8 mouse cellular contexts compared by ENCODE assay signal in genomic region chr11:97186947-97187763, GRCm38 (mm10). TPM values are rescaled to one million over a fixed set of nuclear protein-coding genes. Genes with fewer than 3 reads are reported as not detected.
DNase-seq lines count a peak whose midpoint lies in the region; ATAC-seq lines count a peak whose summit lies in the region.

No protein-coding gene starts in this region.

- H3K27me3 ChIP-seq in hindbrain, embryonic 13.5 days, result no peaks in the 10 kb centered on the region

- peak; percentile 75 for ATAC-seq in hindbrain, embryonic 13.5 days (ENCODE audit: low FRiP score)

- H3K27ac ChIP-seq in hindbrain, embryonic 13.5 days, result peak overlapping the region; percentile 97

- H3K36me3 ChIP-seq in hindbrain, embryonic 13.5 days, result peaks cover 35% of the 10 kb centered on the region

- WGBS in hindbrain, embryonic 13.5 days, result under 1% methylated on average over 52 of the region's 74 CpGs

- H3K9me3 ChIP-seq in hindbrain, embryonic 13.5 days, result no peaks in the 10 kb centered on the region

- peak overlapping the region; percentile 88 for H3K4me3 ChIP-seq in hindbrain, embryonic 13.5 days

- H3K4me2 ChIP-seq in hindbrain, embryonic 13.5 days, result peak overlapping the region; percentile 84

- peak overlapping the region; percentile 90 for H3K9ac ChIP-seq in hindbrain, embryonic 13.5 days

- H3K4me1 ChIP-seq in hindbrain, embryonic 13.5 days (replicated peaks), result peaks cover 42% of the 10 kb centered on the region

- peak; percentile 98 for DNase-seq in NIH3T3 (ENCODE audit: low read depth)
- peak; percentile 98 to 99 for DNase-seq in cerebellum, postnatal 10 days
- DNase-seq in frontal cortex, postnatal 14 days (ENCODE audit: low spot score in 2 of 2), result peak; percentile 93 to 96
- DNase-seq in layer of hippocampus, postnatal 25 days (ENCODE audit: extremely low spot score in 1 of 2, low spot score in 1 of 2), result peak; percentile 93 to 95
- peak; percentile 98 for DNase-seq in lung, postnatal 25 days (ENCODE audit: low spot score)
- DNase-seq in retina, embryonic 14.5 days (ENCODE audit: low spot score), result peak; percentile 93
- peak; percentile 98 for DNase-seq in thymus, postnatal 4 days

RNA-seq across cellular contexts. Expression of gene Kpnb1, which starts 0.5 kb away (rescaled TPM):
- 36.7 and 39.7 TPM in 2 replicates for polyA plus RNA-seq in hindbrain, embryonic 13.5 days (2015; fragmentation: Nextera tagmentation; extraction: Ambion mirVana)
- total RNA-seq in layer of hippocampus, postnatal 25 days (2021), result 100 to 1,000 TPM; 123 to 130 TPM

RNA-seq across cellular contexts. Expression of gene Tbkbp1, which starts 35.9 kb away (rescaled TPM):
- 7.3 and 8.2 TPM in 2 replicates for polyA plus RNA-seq in hindbrain, embryonic 13.5 days (2015; fragmentation: Nextera tagmentation; extraction: Ambion mirVana)
- 10 to 100 TPM; 75.8 to 82.0 TPM for total RNA-seq in layer of hippocampus, postnatal 25 days (2021)

Comparison
In these comparisons a context has a peak if more than half of its experiments do, and no peak if none do; other contexts are left out.
1. Peak in every context shown above with its lines: DNase-seq, ATAC-seq, H3K4me3 ChIP-seq and H3K27ac ChIP-seq.